In genomic region chr8:119656709-119657464, GRCm38 (mm10) we compare ENCODE assay signal across 9 mouse cellular contexts. TPM values are rescaled to one million over a fixed set of nuclear protein-coding genes. Genes with fewer than 3 reads are reported as not detected.
DNase-seq lines count a peak whose midpoint lies in the region; ATAC-seq and TF ChIP-seq lines count a peak whose summit lies in the region.
"Had no signal": no experiment of that assay in that cellular context is flagged by ENCODE, and none has a peak within 500 bp of the region (broad histone marks: within the 10 kb centered on the region; RNA-seq: fewer than 3 reads in every experiment).

No protein-coding gene starts in this region.

- no peak overlapping the region for H3K4me2 ChIP-seq in kidney, embryonic 16.5 days (replicated peaks; ENCODE audit: low read depth, low read length)

- H3K36me3 ChIP-seq in kidney, adult 2 months (ENCODE audit: control insufficient read depth, insufficient read depth, low read length): no peaks in the 10 kb centered on the region
- no peaks in the 10 kb centered on the region for H3K36me3 ChIP-seq in kidney, embryonic 16.5 days (ENCODE audit: insufficient read depth, low read length)
- H3K36me3 ChIP-seq in MEL (ENCODE audit: control insufficient read depth in 1 of 2, insufficient read depth in 2 of 2, low read length in 2 of 2): no peaks in the 10 kb centered on the region

- TF ChIP-seq RAD21 in MEL (IDR thresholded peaks at IDR 0.05; ENCODE audit: low read depth, low read length): peak; percentile 23

- no peaks in the 10 kb centered on the region for H3K27me3 ChIP-seq in kidney, adult 2 months (replicated peaks; ENCODE audit: control insufficient read depth, insufficient read depth, low read length)
- no peaks in the 10 kb centered on the region for H3K27me3 ChIP-seq in kidney, embryonic 16.5 days (ENCODE audit: insufficient read depth, low read length)
- no peaks in the 10 kb centered on the region for H3K27me3 ChIP-seq in MEL (ENCODE audit: control insufficient read depth in 1 of 2, insufficient read depth in 2 of 2, low read length in 2 of 2)

- peak; percentile 42 for DNase-seq in kidney, adult 2 months
- peak; percentile 40 for DNase-seq in MEL (ENCODE audit: low read depth, low spot score)
- DNase-seq in fibroblast of lung, adult 2 months (ENCODE audit: low read depth): peak; percentile 41
- DNase-seq in ovary, postnatal 10 days (ENCODE audit: low spot score): no peak
- no peak for DNase-seq in layer of hippocampus, adult 8-10 months (ENCODE audit: low spot score in 2 of 2)
- DNase-seq in cerebellum, adult 9-11 months: no peak

- TF ChIP-seq CTCF in kidney, adult 2 months (conservative IDR thresholded peaks at IDR 0.05; ENCODE audit: insufficient read depth, insufficient read length, low read depth, low read length): peak; percentile 55
- peak; percentile 46 to 50 (median 50) for TF ChIP-seq CTCF in MEL (IDR thresholded peaks at IDR 0.05 in 2 of 3, conservative IDR thresholded peaks at IDR 0.05 in 1 of 3; ENCODE audit: control insufficient read depth in 1 of 3, insufficient read depth in 1 of 3, low read depth in 2 of 3, low read length in 3 of 3, poor library complexity in 1 of 3, severe bottlenecking in 1 of 3)

- H3K9ac ChIP-seq in kidney, embryonic 16.5 days (replicated peaks; ENCODE audit: low read length): no peak overlapping the region
- H3K9ac ChIP-seq in MEL (ENCODE audit: control insufficient read depth, low read depth, low read length, poor library complexity, severe bottlenecking): no peak overlapping the region

- H3K79me2 ChIP-seq in MEL (ENCODE audit: control insufficient read depth, insufficient read depth, low read length, poor library complexity): no peaks in the 10 kb centered on the region

- TF ChIP-seq EP300 in MEL (IDR thresholded peaks at IDR 0.05; ENCODE audit: low read depth in 1 of 2, low read length in 2 of 2): no peak

- no peak overlapping the region for H3K27ac ChIP-seq in kidney, adult 2 months (ENCODE audit: insufficient read depth, low read depth, low read length)
- no peak overlapping the region for H3K27ac ChIP-seq in kidney, embryonic 16.5 days (ENCODE audit: low read length)
- H3K27ac ChIP-seq in MEL (ENCODE audit: control insufficient read depth, low read depth, low read length): no peak overlapping the region

- 39% methylated on average over 5 of the region's 5 CpGs for WGBS in kidney, adult 2 months
- 55% methylated on average over 5 of the region's 5 CpGs for WGBS in kidney, embryonic 16.5 days

- 0 out of 2 replicates have a peak, but pooled peaks cover 5% of the 10 kb centered on the region for H3K9me3 ChIP-seq in kidney, embryonic 16.5 days (ENCODE audit: low read length)
- H3K9me3 ChIP-seq in MEL (replicated peaks; ENCODE audit: insufficient read depth, low read length): no peaks in the 10 kb centered on the region

- H3K4me1 ChIP-seq in kidney, adult 2 months (ENCODE audit: control insufficient read depth, insufficient read depth, low read length): peaks cover 5% of the 10 kb centered on the region; the same call in 1 of the 2 replicates
- peaks cover 17% of the 10 kb centered on the region for H3K4me1 ChIP-seq in kidney, embryonic 16.5 days (ENCODE audit: insufficient read depth, low read length)
- H3K4me1 ChIP-seq in MEL (ENCODE audit: control insufficient read depth in 1 of 2, insufficient read depth in 2 of 2, low read length in 2 of 2): no peaks in the 10 kb centered on the region

- no peak overlapping the region for H3K4me3 ChIP-seq in kidney, adult 2 months (ENCODE audit: insufficient read depth, low read depth, low read length)
- no peak overlapping the region for H3K4me3 ChIP-seq in kidney, embryonic 16.5 days (ENCODE audit: low read length)
- H3K4me3 ChIP-seq in MEL (ENCODE audit: control insufficient read depth in 1 of 2, insufficient read depth in 1 of 2, low read depth in 2 of 2, low read length in 2 of 2): no peak overlapping the region

- no peak for TF ChIP-seq POLR2A in kidney, adult 2 months (IDR thresholded peaks at IDR 0.05; ENCODE audit: low read depth, low read length)
- no peak for TF ChIP-seq POLR2A in MEL (IDR thresholded peaks at IDR 0.05; ENCODE audit: control insufficient read depth in 1 of 2, insufficient read depth in 1 of 2, low read depth in 1 of 2, low read length in 2 of 2, poor library complexity in 1 of 2)

- no peak for ATAC-seq in kidney, embryonic 16.5 days (ENCODE audit: low FRiP score, low TSS enrichment)
- ATAC-seq in megakaryocyte progenitor cell, adult 5-6 weeks (replicated peaks; ENCODE audit: poor library complexity): peak; percentile 76

TF ChIP-seq in MEL, 35 proteins besides CTCF, POLR2A, EP300 and RAD21:
- no peak for TF ChIP-seq MYB (IDR thresholded peaks at IDR 0.05; ENCODE audit: low read depth, low read length)
- 0 out of 2 replicates have a peak, but pooled peaks have one; percentile 6 for TF ChIP-seq USF1 (IDR thresholded peaks at IDR 0.05; ENCODE audit: low read depth, low read length)
- TF ChIP-seq SMC3 (IDR thresholded peaks at IDR 0.05; ENCODE audit: low read depth, low read length): peak; percentile 39

RNA-seq across cellular contexts. Expression of gene Wfdc1, which starts 9.3 kb away (rescaled TPM):
- 8.4 and 11.8 TPM in 2 replicates for polyA plus RNA-seq in kidney, adult 2 months (2012; rRNA removed)
- 2.3 and 3.7 TPM in 2 replicates for polyA plus RNA-seq in kidney, embryonic 16.5 days (2015; fragmentation: Nextera tagmentation; extraction: Ambion mirVana)
- not detected in 2 replicates for total RNA-seq in MEL (2012; rRNA removed)
- polyA plus RNA-seq in MEL (2012; ENCODE audit: insufficient read depth in 1 of 2, insufficient read length in 2 of 2, low read depth in 1 of 2, low replicate concordance in 2 of 2, missing spikeins in 1 of 2): not detected
- not detected in 2 replicates for total RNA-seq in megakaryocyte progenitor cell, adult 5-6 weeks (2015)
- total RNA-seq in megakaryocyte progenitor cell, adult 5-6 weeks (2017): not detected in 2 replicates
- 1 to 10 TPM; 5.9 to 7.8 (median 7.0) TPM for total RNA-seq in layer of hippocampus, adult 8-10 months (2022)

RNA-seq across cellular contexts. Expression of gene Kcng4, which starts 21.4 kb away (rescaled TPM):
- 0.56 and 0.58 TPM in 2 replicates for polyA plus RNA-seq in kidney, adult 2 months (2012; rRNA removed)
- 0.05 and 0.15 TPM in 2 replicates for polyA plus RNA-seq in kidney, embryonic 16.5 days (2015; fragmentation: Nextera tagmentation; extraction: Ambion mirVana)
- total RNA-seq in MEL (2012; rRNA removed): not detected in 2 replicates
- polyA plus RNA-seq in MEL (2012; ENCODE audit: insufficient read depth in 1 of 2, insufficient read length in 2 of 2, low read depth in 1 of 2, low replicate concordance in 2 of 2, missing spikeins in 1 of 2): not detected
- total RNA-seq in megakaryocyte progenitor cell, adult 5-6 weeks (2015): not detected in 2 replicates
- not detected in 2 replicates for total RNA-seq in megakaryocyte progenitor cell, adult 5-6 weeks (2017)
- total RNA-seq in layer of hippocampus, adult 8-10 months (2022): 1 to 10 TPM; 1.7 to 3.8 (median 2.8) TPM

RNA-seq across cellular contexts. Expression of gene Atp2c2, which starts 42.9 kb away (rescaled TPM):
- 0.24 and 0.52 TPM in 2 replicates for polyA plus RNA-seq in kidney, adult 2 months (2012; rRNA removed)
- 1.9 and 2.7 TPM in 2 replicates for polyA plus RNA-seq in kidney, embryonic 16.5 days (2015; fragmentation: Nextera tagmentation; extraction: Ambion mirVana)
- 0.27 and 0.33 TPM in 2 replicates for total RNA-seq in MEL (2012; rRNA removed)
- under 1 TPM in 1 of 2 experiments, not detected in 1; 0.58 TPM for polyA plus RNA-seq in MEL (2012; ENCODE audit: insufficient read depth in 1 of 2, insufficient read length in 2 of 2, low read depth in 1 of 2, low replicate concordance in 2 of 2, missing spikeins in 1 of 2)
- total RNA-seq in megakaryocyte progenitor cell, adult 5-6 weeks (2015): not detected in 2 replicates
- total RNA-seq in megakaryocyte progenitor cell, adult 5-6 weeks (2017): not detected in 2 replicates
- 1 to 10 TPM; 1.9 to 2.4 (median 2.2) TPM for total RNA-seq in layer of hippocampus, adult 8-10 months (2022)

RNA-seq across cellular contexts. Expression of gene Adad2, which starts 44.3 kb away (rescaled TPM):
- polyA plus RNA-seq in kidney, adult 2 months (2012; rRNA removed): not detected in 2 replicates
- polyA plus RNA-seq in kidney, embryonic 16.5 days (2015; fragmentation: Nextera tagmentation; extraction: Ambion mirVana): 0.12 and 0.14 TPM in 2 replicates
- total RNA-seq in MEL (2012; rRNA removed): not detected in 2 replicates
- not detected for polyA plus RNA-seq in MEL (2012; ENCODE audit: insufficient read depth in 1 of 2, insufficient read length in 2 of 2, low read depth in 1 of 2, low replicate concordance in 2 of 2, missing spikeins in 1 of 2)
- total RNA-seq in megakaryocyte progenitor cell, adult 5-6 weeks (2015): not detected in 2 replicates
- not detected in 2 replicates for total RNA-seq in megakaryocyte progenitor cell, adult 5-6 weeks (2017)
- total RNA-seq in layer of hippocampus, adult 8-10 months (2022): 1 to 10 TPM in 2 of 4 experiments, under 1 TPM in 2; 0.33 to 1.1 (median 0.71) TPM
- polyA plus RNA-seq: neural tube, embryonic 14.5 days had no signal

RNA-seq across cellular contexts. Expression of gene Taf1c, which starts 51.9 kb away (rescaled TPM):
- 10.2 and 12.8 TPM in 2 replicates for polyA plus RNA-seq in kidney, adult 2 months (2012; rRNA removed)
- polyA plus RNA-seq in kidney, embryonic 16.5 days (2015; fragmentation: Nextera tagmentation; extraction: Ambion mirVana): 15.4 and 15.5 TPM in 2 replicates
- 21.2 and 28.8 TPM in 2 replicates for total RNA-seq in MEL (2012; rRNA removed)
- polyA plus RNA-seq in MEL (2012; ENCODE audit: insufficient read depth in 1 of 2, insufficient read length in 2 of 2, low read depth in 1 of 2, low replicate concordance in 2 of 2, missing spikeins in 1 of 2): 10 to 100 TPM in 1 of 2 experiments, not detected in 1; 32.0 TPM
- total RNA-seq in megakaryocyte progenitor cell, adult 5-6 weeks (2015): 5.5 and 6.2 TPM in 2 replicates
- 5.8 and 11.5 TPM in 2 replicates for total RNA-seq in megakaryocyte progenitor cell, adult 5-6 weeks (2017)
- 10 to 100 TPM; 10.7 to 11.8 (median 11.5) TPM for total RNA-seq in layer of hippocampus, adult 8-10 months (2022)

Comparison
In these comparisons a context has a peak if more than half of its experiments do, and no peak if none do; other contexts are left out.
1. DNase-seq: peak in kidney, adult 2 months (single experiment), MEL (single experiment) and fibroblast of lung, adult 2 months (single experiment); none in ovary, postnatal 10 days (single experiment), layer of hippocampus, adult 8-10 months (0 of 2) and cerebellum, adult 9-11 months (single experiment).